Mouse (Mus musculus) liver (tissue): ENCODE measurements around the gene Ccz1.
A peak's percentile ranks its signal among the peaks of the same experiment; 100 is the strongest.
"Not testable (repeated sequence)": the region's sequence is repeated elsewhere in the genome, so short reads cannot be mapped to it uniquely, and the experiment has no call there.

Source experiments
- DNase-seq: peaks from one replicate; pipeline ENCODE4 v3.0.0-alpha.2; 2020; ENCODE audit warnings: mixed read lengths

The Ccz1 gene

GRCm38 (mm10) chr5:144014551-144015311, at the start of gene Ccz1:
TSS of gene Ccz1 (minus strand) at chr5:144014877.
- peak; percentile 86 for DNase-seq

GRCm38 (mm10) chr5:144064093-144064492, 49.4 kb upstream of the Ccz1 start:
- DNase-seq, result no peak

GRCm38 (mm10) chr5:144054340-144054739, 39.7 kb upstream of the Ccz1 start:
- DNase-seq, result no peak

- no peak for DNase-seq
These were observed 38.8 kb upstream of the Ccz1 start for GRCm38 (mm10) chr5:144053450-144053849.

GRCm38 (mm10) chr5:144051268-144051667, 36.6 kb upstream of the Ccz1 start:
- DNase-seq, result peak; percentile 14

- DNase-seq, result no peak
These were observed 35.2 kb upstream of the Ccz1 start for GRCm38 (mm10) chr5:144049881-144050280.

GRCm38 (mm10) chr5:144047324-144047723, 32.6 kb upstream of the Ccz1 start:
- DNase-seq, result no peak

- DNase-seq, result no peak
These were observed 28.5 kb upstream of the Ccz1 start for GRCm38 (mm10) chr5:144043166-144043565.

GRCm38 (mm10) chr5:144040720-144041364, 26.2 kb upstream of the Ccz1 start:
- peak; percentile 72 for DNase-seq

GRCm38 (mm10) chr5:144039886-144040285, 25.2 kb upstream of the Ccz1 start:
- DNase-seq, result no peak

GRCm38 (mm10) chr5:144039156-144039675, 24.5 kb upstream of the Ccz1 start:
- DNase-seq, result peak; percentile 29

- DNase-seq, result no peak
These were observed 22.3 kb upstream of the Ccz1 start for GRCm38 (mm10) chr5:144036952-144037351.

- DNase-seq, result no peak
These were observed 19.9 kb upstream of the Ccz1 start for GRCm38 (mm10) chr5:144034567-144034966.

- DNase-seq, result no peak
These were observed 17.8 kb upstream of the Ccz1 start for GRCm38 (mm10) chr5:144032491-144032890.

GRCm38 (mm10) chr5:144026620-144027263, 12.1 kb upstream of the Ccz1 start, which contains the start of gene Ocm:
TSS of gene Ocm (minus strand) at chr5:144026670.
- DNase-seq, result no peak

GRCm38 (mm10) chr5:144015845-144016244, 1.2 kb upstream of the Ccz1 start:
- DNase-seq, result no peak

- DNase-seq, result peak; percentile 29
These were observed 604 bp upstream of the Ccz1 start for GRCm38 (mm10) chr5:144015312-144015650.

- not testable (repeated sequence) for DNase-seq
These were observed 1.1 kb downstream of the Ccz1 start for GRCm38 (mm10) chr5:144013366-144014134.

GRCm38 (mm10) chr5:144002461-144003192, 12.1 kb downstream of the Ccz1 start:
- DNase-seq, result no peak

GRCm38 (mm10) chr5:143999409-143999808, 15.3 kb downstream of the Ccz1 start:
- DNase-seq, result peak; percentile 44

GRCm38 (mm10) chr5:143994632-143995365, 19.9 kb downstream of the Ccz1 start:
- DNase-seq, result no peak
